Mouse (Mus musculus) spleen, adult 2 months (tissue): ENCODE measurements around the gene Nek7. TPM values are rescaled to one million over a fixed set of nuclear protein-coding genes. Genes with fewer than 3 reads are reported as not detected.

ENCODE experiments used
- DNase-seq, 2 experiments: peaks; one replicate each; pipeline versions ENCODE4 v3.0.0 to v3.0.0-alpha.2; 2012 to 2021; ENCODE audit warnings: low spot score in 2 of 2, low read depth in 1 of 2
- H3K27ac ChIP-seq: fragments of 200-500 bp; 2 replicates; pipeline ENCODE4 v1.5.1; 2012; ENCODE audit warnings: low read length, inconsistent platforms; ENCODE audit not compliant: insufficient read depth
- H3K27me3 ChIP-seq: fragments of 200-500 bp; 2 replicates; pipeline ENCODE4 v1.6.1; 2012; ENCODE audit warnings: mild to moderate bottlenecking, moderate library complexity, low read length, inconsistent platforms; ENCODE audit not compliant: control insufficient read depth, insufficient read depth
- H3K36me3 ChIP-seq: fragments of 200-500 bp; 2 replicates; pipeline ENCODE4 v1.6.1; 2012; ENCODE audit warnings: mild to moderate bottlenecking, low read length, inconsistent platforms; ENCODE audit not compliant: control insufficient read depth, insufficient read depth
- H3K4me1 ChIP-seq: fragments of 200-500 bp; 2 replicates; pipeline ENCODE4 v1.6.1; 2011; ENCODE audit warnings: inconsistent platforms; ENCODE audit not compliant: control insufficient read depth, insufficient read depth, insufficient read length
- H3K4me3 ChIP-seq: fragments of 200-500 bp; 2 replicates; pipeline ENCODE4 v1.5.1; 2011; ENCODE audit warnings: mild to moderate bottlenecking, inconsistent platforms; ENCODE audit not compliant: insufficient read depth, insufficient read length; ENCODE audit errors: extremely low read depth
- CTCF ChIP-seq: fragments of 200-500 bp; IDR thresholded peaks from 2 replicates; pipeline ENCODE4 v1.5.1; 2011; ENCODE audit warnings: mild to moderate bottlenecking, inconsistent platforms; ENCODE audit not compliant: insufficient read depth, insufficient read length, insufficient replicate concordance; ENCODE audit errors: extremely low read depth
- POLR2A ChIP-seq: fragments of 200-500 bp; IDR thresholded peaks from 2 replicates; pipeline ENCODE4 v1.6.1; 2011; ENCODE audit warnings: low read depth, low read length, inconsistent platforms
- WGBS: fragments of 180-500 bp; shearing (Covaris S2); methylation state at CpG from one replicate; pipeline ENCODE4 v1.1.7; 2018; 5-methylcytosine and 5-hydroxymethylcytosine counted together
- polyA plus RNA-seq: library from polyadenylated mRNA; depleted of rRNA; stranded (reverse); fragments of >200 nt; gene quantifications from 2 replicates; pipeline ENCODE4 v1.2.3, GENCODE M21; 2012

The Nek7 gene
- polyA plus RNA-seq, 1 experiment, result 6.5 TPM

DNA sequence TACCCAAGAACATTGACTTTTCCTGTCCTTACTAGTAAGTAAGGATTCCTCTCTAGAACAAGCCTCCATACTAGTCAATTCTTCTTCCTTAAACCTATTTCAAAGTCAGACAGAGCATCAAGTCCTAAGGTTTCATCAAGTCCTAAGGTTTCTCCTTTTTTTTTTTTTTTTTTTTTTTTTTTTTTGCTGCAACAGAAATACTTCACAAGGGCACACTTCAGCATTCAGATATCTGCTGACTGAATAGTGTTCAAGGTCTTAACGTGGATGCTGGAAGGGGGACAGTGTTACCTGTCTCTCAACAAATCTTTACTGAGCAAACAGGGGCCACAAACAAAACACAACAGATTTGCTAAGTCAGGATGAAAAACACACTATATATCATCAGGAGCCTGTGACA lies 7.8 kb downstream of the Nek7 start:
- TF ChIP-seq POLR2A (no peak), CTCF (no peak)
- H3K36me3 ChIP-seq, result peaks cover 1% of the 10 kb centered on the region; the same call in 1 of the 2 replicates
- H3K4me3 ChIP-seq, result no peak overlapping the region
- 76% methylated on average over 1 of the region's 1 CpGs for whole genome bisulfite sequencing
- no peaks in the 10 kb centered on the region for H3K27me3 ChIP-seq
- H3K27ac ChIP-seq, result no peak overlapping the region
- no peak for DNase-seq
- peaks cover 24% of the 10 kb centered on the region for H3K4me1 ChIP-seq

DNA sequence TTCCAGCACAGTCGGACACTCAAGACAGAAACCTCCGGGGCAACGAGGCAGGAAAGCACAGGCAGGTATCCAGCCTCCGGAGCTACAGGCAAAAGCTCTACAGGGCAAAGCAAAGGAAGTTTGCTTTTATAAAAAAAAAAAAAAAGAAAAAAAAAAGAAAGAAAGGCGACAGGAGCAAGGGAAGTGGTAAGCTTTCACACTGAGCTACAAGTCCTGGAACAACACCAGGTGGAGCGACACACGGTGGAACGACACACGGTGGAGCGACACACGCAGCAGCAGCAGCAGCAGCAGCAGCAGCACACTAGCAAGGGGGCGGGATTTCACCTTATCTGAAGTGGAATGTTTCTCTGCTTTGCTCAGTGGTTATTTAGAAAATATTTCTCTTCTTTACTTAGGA lies 10.8 kb downstream of the Nek7 start:
- no peak for DNase-seq
- TF ChIP-seq CTCF (no peak), POLR2A (no peak)
- Histone ChIP-seq H3K27ac (no peak overlapping the region), H3K4me1 (peaks cover 11% of the 10 kb centered on the region), H3K27me3 (no peaks in the 10 kb centered on the region), H3K4me3 (no peak overlapping the region), H3K36me3 (peaks cover 3% of the 10 kb centered on the region; the same call in 1 of the 2 replicates)
- WGBS, result 88% methylated on average over 12 of the region's 12 CpGs

DNA sequence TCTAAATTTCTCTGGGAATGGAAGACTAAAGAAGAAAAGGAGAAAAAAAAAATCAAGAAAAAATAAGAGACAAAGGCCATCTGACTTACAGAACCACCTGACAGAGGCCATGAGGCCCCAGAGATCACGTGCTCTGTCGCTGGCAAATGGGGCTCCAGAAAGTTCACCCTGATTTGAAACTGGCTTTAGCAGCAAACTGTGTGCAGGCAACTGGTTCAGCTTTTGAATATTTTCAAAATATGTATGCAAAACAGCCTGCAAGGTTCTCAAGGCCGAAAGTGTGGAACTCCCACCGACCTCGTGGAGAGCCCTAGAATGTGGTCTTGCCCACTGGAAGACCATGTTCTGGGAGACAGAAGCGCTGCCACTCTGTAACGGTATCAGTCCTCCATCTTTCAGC lies 11.6 kb downstream of the Nek7 start:
- no peak for DNase-seq
- TF ChIP-seq CTCF, result no peak
- no peak for TF ChIP-seq POLR2A
- H3K27me3 ChIP-seq, result no peaks in the 10 kb centered on the region
- no peak overlapping the region for H3K27ac ChIP-seq
- H3K36me3 ChIP-seq, result peaks cover 3% of the 10 kb centered on the region; the same call in 1 of the 2 replicates
- H3K4me1 ChIP-seq, result peaks cover 5% of the 10 kb centered on the region; the same call in 1 of the 2 replicates
- H3K4me3 ChIP-seq, result no peak overlapping the region
- WGBS, result 85% methylated on average over 7 of the region's 7 CpGs

DNA sequence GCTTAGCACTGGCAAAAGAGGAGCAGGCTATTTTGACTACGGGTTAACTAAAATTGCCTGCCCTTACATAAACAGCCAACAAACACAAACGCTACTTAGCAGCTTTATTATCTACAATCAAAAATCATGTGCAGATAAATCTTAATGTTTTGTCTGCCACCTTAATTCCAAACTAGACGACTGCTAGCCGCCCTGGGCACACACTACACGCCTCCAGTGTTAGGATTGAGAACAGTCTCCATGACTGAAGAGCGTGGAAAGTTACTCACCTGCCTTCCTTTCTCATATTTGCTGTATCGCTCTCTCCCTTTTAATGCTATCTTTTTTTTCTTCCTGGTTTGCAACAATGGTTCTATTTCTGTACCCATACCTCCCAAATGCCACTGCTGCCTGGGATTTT lies 12.1 kb downstream of the Nek7 start:
- Histone ChIP-seq H3K36me3 (peaks cover 3% of the 10 kb centered on the region; the same call in 1 of the 2 replicates), H3K27me3 (no peaks in the 10 kb centered on the region), H3K4me1 (peaks cover 4% of the 10 kb centered on the region; the same call in 1 of the 2 replicates), H3K4me3 (no peak overlapping the region), H3K27ac (no peak overlapping the region)
- WGBS, result 87% methylated on average over 7 of the region's 7 CpGs
- no peak for DNase-seq
- TF ChIP-seq POLR2A (no peak), CTCF (no peak)

DNA sequence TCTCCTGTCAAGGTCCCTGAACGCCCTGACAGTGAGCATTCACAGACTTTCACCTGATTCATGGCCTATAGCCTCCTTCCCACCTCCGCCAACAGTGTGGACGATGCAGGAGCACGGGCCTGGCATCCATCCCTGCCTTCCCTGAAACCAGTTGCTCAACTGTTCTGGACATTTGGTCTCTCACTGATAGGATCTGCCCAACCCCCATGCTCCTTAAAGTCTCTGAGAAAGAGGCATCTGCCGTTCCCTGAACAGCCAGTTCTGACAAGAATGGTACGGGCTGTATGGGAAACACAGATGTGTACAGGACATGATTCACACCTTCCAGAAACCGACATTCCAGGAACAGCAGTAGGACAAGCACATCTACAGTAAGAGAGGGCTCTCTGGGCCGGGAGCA lies 13.2 kb downstream of the Nek7 start:
- H3K27me3 ChIP-seq, result no peaks in the 10 kb centered on the region
- 91% methylated on average over 8 of the region's 8 CpGs for WGBS
- no peak overlapping the region for H3K4me3 ChIP-seq
- no peak overlapping the region for H3K27ac ChIP-seq
- peaks cover 3% of the 10 kb centered on the region; the same call in 1 of the 2 replicates for H3K36me3 ChIP-seq
- TF ChIP-seq POLR2A (no peak), CTCF (no peak)
- peaks cover 4% of the 10 kb centered on the region; the same call in 1 of the 2 replicates for H3K4me1 ChIP-seq
- DNase-seq, result no peak

DNA sequence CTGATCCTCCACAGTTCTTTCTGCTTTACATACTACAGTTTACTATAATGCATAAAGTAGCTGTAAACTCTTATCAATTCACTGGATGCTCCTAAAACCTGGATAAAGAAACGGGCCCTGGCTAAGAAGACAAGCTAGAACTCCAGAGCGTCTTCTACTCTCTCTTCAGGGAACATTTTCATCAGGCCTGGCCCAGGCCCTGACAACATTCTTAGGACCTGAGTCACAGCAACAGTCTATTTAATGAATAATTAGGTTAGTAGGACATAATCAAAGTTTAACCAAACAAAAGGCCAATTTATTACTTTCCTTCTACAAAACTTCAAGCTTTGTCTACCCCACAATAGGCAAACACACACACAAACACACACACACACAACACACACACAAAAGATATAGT lies 15.2 kb downstream of the Nek7 start:
- H3K27ac ChIP-seq, result no peak overlapping the region
- 92% methylated on average over 2 of the region's 2 CpGs for whole genome bisulfite sequencing
- no peak overlapping the region for H3K4me3 ChIP-seq
- peaks cover 4% of the 10 kb centered on the region; the same call in 1 of the 2 replicates for H3K4me1 ChIP-seq
- peaks cover 3% of the 10 kb centered on the region; the same call in 1 of the 2 replicates for H3K36me3 ChIP-seq
- TF ChIP-seq POLR2A (no peak), CTCF (no peak)
- DNase-seq, result no peak
- no peaks in the 10 kb centered on the region for H3K27me3 ChIP-seq

DNA sequence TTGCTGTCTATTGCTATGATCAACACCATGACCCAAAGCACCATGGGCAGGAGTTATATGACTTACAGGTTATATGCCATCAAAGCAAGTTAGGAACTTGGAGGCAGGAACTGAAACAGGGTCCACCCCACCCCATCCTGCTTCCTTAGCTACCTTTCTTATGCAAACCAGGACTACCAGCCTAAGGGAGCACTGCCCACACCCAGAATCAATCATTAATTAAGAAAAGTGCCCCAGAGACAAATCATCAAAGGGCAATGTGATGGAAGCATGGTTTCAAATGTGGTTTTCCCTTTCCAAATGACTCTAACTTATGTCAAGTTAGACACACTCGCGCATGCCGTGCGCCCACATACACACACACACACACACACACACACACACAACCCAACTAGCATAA lies 16.0 kb downstream of the Nek7 start:
- TF ChIP-seq POLR2A (no peak), CTCF (no peak)
- Histone ChIP-seq H3K27me3 (no peaks in the 10 kb centered on the region), H3K27ac (no peak overlapping the region), H3K4me1 (peaks cover 4% of the 10 kb centered on the region), H3K4me3 (no peak overlapping the region), H3K36me3 (peaks cover 3% of the 10 kb centered on the region; the same call in 1 of the 2 replicates)
- no peak for DNase-seq
- 81% methylated on average over 4 of the region's 4 CpGs for WGBS
